Mouse (Mus musculus): ENCODE results near the gene Sf3a3.

The Sf3a3 gene

GRCm38 (mm10) chr4:124714545-124715481, at the start of gene Sf3a3:
Gene Sf3a3 (plus strand): TSS chr4:124714776.
- DNase-seq (ENCODE audit: low spot score) = peak; percentile 98

- no peak for DNase-seq (ENCODE audit: low spot score)
These were observed 47.0 kb upstream of the Sf3a3 start for GRCm38 (mm10) chr4:124667476-124668033.

GRCm38 (mm10) chr4:124668078-124668477, 46.5 kb upstream of the Sf3a3 start:
- DNase-seq (ENCODE audit: low spot score) = peak; percentile 69

GRCm38 (mm10) chr4:124670232-124670631, 44.3 kb upstream of the Sf3a3 start:
- no peak for DNase-seq (ENCODE audit: low spot score)

GRCm38 (mm10) chr4:124671583-124671982, 43.0 kb upstream of the Sf3a3 start:
- DNase-seq (ENCODE audit: low spot score) = no peak

- DNase-seq (ENCODE audit: low spot score) = peak; percentile 45
These were observed 41.9 kb upstream of the Sf3a3 start for GRCm38 (mm10) chr4:124672347-124673320.

GRCm38 (mm10) chr4:124674334-124675032, 40.1 kb upstream of the Sf3a3 start:
- no peak for DNase-seq (ENCODE audit: low spot score)

GRCm38 (mm10) chr4:124675037-124675436, 39.5 kb upstream of the Sf3a3 start:
- DNase-seq (ENCODE audit: low spot score) = peak; percentile 76

- DNase-seq (ENCODE audit: low spot score) = no peak
These were observed 38.6 kb upstream of the Sf3a3 start for GRCm38 (mm10) chr4:124675958-124676357.

- DNase-seq (ENCODE audit: low spot score) = no peak
These were observed 32.3 kb upstream of the Sf3a3 start for GRCm38 (mm10) chr4:124682270-124682669.

- DNase-seq (ENCODE audit: low spot score) = no peak
These were observed 31.1 kb upstream of the Sf3a3 start for GRCm38 (mm10) chr4:124683474-124683873.

GRCm38 (mm10) chr4:124685004-124685403, 29.6 kb upstream of the Sf3a3 start:
- DNase-seq (ENCODE audit: low spot score) = no peak

GRCm38 (mm10) chr4:124685453-124685852, 29.1 kb upstream of the Sf3a3 start:
- no peak for DNase-seq (ENCODE audit: low spot score)

GRCm38 (mm10) chr4:124685897-124686402, 28.6 kb upstream of the Sf3a3 start:
- no peak for DNase-seq (ENCODE audit: low spot score)

- no peak for DNase-seq (ENCODE audit: low spot score)
These were observed 23.1 kb upstream of the Sf3a3 start for GRCm38 (mm10) chr4:124691455-124691854.

- DNase-seq (ENCODE audit: low spot score) = no peak
These were observed 22.1 kb upstream of the Sf3a3 start for GRCm38 (mm10) chr4:124692416-124692861.

GRCm38 (mm10) chr4:124693135-124693894, 21.3 kb upstream of the Sf3a3 start, which contains the start of gene Utp11:
Gene Utp11 (minus strand): TSS chr4:124693600.
- peak; percentile 96 for DNase-seq (ENCODE audit: low spot score)

GRCm38 (mm10) chr4:124694572-124694971, 20.0 kb upstream of the Sf3a3 start:
- no peak for DNase-seq (ENCODE audit: low spot score)

- DNase-seq (ENCODE audit: low spot score) = peak; percentile 60
These were observed 18.6 kb upstream of the Sf3a3 start for GRCm38 (mm10) chr4:124695786-124696516.

GRCm38 (mm10) chr4:124699791-124700190, 14.8 kb upstream of the Sf3a3 start:
- DNase-seq (ENCODE audit: low spot score) = peak; percentile 14
